Mouse (Mus musculus): Measurements from ENCODE around the gene Gja1.
"Not testable (repeated sequence)": the region's sequence is repeated elsewhere in the genome, so short reads cannot be mapped to it uniquely, and the experiment has no call there.

Gja1 gene

DNA sequence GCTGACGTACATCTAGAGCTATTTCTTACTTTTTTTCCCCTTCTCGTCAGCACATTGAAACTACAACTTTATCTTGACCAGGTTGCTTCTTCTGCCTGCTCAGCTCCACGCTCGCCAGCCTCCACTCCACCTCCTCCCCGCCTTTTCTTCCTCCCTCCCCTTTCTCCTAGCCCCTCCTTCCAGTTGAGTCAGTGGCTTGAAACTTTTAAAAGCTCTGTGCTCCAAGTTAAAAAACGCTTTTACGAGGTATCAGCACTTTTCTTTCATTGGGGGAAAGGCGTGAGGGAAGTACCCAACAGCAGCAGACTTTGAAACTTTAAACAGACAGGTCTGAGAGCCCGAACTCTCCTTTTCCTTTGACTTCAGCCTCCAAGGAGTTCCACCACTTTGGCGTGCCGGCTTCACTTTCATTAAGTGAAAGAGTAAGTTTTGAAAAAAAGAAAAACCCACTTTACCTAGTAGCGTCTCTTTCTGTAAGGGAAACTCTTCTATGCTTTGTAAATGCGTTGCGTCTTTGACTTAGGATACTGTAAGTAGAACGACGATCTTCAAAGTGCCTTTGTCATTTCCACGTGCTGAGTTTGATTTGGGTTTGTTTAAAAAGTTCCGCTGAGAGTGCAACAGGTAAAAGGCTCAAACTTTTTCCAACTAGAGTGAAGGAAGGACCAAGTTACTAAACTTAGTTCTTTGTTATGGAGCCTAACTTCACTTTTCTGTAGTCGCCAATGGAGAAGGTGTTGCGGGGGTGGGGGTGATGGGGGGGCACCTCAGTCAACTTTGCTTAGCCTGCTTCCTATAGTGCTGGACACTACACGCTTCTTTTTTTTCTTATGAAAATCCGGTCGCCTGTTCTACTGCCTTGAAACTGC, at the start of gene Gja1:
TSS of gene Gja1 (plus strand) at position 234 of the 869 bp plus-strand sequence.
- DNase-seq: peak; percentile 5 to 8

DNA sequence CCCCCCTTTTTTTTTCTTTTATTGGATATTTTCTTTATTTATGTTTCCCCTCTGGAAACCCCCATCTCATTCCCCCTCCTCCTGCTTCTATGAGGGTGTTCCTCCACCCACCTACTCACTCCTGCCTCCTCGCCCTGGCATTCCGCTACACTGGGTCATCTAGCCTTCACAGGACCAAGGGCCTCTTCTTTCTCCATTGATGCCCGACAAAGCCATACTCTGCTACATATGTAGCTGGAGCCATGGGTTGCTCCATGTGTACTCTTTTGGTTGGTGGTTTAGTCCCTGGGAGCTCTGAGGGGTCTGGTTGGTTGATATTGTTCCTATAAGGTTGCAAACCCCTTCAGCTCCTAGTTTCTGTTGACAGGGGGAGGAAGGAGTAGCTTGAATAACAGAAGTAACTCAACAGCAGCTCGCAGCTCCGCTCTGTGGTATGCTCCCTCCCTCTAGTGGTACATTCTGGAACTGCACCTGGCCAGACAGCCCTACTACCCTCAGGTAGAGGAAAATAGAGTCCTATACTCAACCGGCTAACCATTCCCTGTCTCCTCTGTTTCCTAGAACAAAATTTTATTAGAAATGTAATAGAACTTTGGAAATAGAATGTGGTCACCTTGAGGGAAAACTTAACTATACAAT, 38.2 kb upstream of the Gja1 start:
- peak; percentile 74 to 90 for DNase-seq

DNA sequence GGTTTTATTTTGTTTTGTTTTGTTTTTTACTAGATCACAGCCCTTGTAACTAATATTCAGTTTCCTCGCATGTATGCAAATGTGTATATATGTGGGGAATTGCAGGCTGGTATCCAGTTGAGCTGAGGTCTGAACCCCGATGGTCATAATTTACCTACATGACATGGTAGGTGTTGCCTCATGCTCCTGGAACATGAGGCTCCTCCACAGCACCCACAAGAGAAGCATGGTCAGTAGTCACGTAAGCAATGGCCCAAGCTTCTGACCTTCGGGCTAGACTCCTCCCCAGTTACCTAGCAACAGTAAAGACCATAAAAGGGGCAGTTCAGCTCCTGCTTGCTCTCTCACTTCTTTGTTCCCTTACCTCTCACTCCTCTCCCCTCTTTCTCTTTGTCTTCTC, 16.7 kb upstream of the Gja1 start:
- no peak for DNase-seq

GRCm38 (mm10) chr10:56369073-56369472, 8.1 kb upstream of the Gja1 start:
- peak; percentile 72 to 86 for DNase-seq

DNA sequence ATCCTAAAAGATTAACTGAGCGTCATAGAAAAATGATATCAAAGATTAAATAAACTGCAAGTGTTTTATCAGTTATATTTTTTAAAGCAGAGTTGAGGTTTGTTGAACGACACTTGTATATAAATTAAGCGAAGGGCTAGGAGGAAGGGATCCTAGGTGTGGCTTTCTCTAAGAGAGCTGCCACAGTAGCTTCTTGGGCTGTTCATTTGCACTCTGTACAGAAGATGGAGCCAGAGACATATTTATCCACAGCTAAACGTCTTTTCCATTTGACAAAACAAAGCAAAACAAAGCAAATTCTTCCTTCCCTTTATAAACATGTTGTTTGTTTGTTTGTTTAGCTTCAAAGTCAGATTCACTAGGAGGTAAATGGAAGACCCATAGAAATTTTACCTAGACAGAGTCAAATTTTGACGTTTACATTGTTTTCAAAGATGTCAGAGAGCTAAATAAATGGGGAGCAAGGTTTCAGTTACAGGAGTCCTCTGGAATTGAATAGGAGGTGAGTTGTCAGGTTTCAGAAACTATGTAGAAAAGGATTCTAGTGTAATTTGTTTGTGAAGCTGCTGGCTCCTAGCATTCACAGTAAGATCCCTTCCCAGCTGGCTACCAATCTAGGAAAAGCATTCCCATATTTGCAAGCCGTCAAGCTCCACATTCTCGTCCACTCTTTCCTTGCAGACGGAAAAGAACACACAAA, 4.0 kb upstream of the Gja1 start:
- DNase-seq: peak in 1 of 2 experiments; percentile 14

DNA sequence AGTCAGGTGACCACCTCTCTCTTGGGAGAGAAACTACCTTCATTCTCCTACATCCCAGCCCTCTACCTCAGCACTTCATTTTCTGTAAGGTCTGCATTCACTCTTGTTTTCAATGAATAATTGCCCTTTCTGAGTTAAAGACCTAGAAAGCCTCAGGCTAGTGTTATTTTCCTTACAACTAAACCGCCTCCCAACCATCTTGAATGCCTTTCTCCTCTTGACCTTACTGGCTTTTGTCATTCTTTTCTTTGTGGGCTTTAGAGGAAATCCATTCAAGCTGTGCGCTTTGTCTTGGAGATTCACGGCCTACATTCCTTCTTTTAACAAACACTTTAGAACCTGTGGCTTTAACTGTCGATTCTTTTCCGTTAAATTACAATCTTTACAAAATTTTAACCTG, 3.0 kb upstream of the Gja1 start:
- no peak for DNase-seq

GRCm38 (mm10) chr10:56375906-56376468, 1.1 kb upstream of the Gja1 start:
- DNase-seq: no peak

GRCm38 (mm10) chr10:56377966-56378647, 977 bp downstream of the Gja1 start:
- DNase-seq: peak; percentile 5 to 8

DNA sequence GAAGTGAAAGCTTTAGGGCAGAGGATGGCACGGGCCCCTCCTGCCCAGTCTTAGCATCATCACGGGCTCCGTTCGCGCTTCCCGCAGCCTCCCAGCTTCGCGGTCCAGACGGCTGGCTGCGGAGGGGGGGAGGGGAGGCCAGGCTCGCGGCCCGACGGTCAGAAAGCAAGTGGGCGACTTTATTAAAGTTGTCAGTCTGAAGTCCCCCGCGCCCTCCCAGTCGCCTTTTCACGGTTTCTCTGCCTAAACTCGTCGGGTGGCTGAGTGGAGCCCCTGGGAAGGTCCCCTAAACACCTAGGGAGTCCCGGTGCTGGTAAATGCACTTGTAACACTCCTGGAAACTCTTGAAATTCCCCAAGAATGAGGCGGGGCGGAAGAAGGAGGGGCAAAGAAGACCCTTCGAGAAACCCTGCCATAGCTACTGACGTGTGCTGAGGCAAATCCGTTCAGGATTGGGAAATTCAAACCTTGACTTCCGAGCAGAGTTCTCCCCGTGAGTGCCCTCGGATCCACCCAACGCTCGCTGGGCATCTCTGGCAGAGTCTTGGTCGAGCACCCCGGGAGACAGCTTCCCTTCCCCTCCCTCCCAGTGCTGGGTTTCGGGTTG, 1.6 kb downstream of the Gja1 start:
- peak; percentile 29 to 58 for DNase-seq

DNA sequence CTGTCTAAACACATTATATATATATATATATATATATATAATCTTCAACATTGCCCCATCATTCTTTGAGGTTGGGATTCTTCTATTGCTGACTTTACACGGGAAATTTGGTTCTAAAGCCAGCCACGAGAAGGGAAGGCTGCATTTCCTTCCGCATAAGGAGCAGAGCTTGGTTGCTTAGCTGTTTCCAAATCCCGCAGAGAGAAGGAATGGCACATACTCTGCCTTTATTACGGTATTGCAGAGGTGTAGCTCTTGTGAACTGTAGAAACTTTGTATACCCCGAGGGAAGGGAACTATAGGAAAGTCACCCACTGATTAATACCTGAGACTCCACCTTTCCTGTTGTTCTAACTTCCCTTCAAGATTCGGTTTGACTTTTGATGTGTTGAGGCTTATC, 2.6 kb downstream of the Gja1 start:
- no peak for DNase-seq

DNA sequence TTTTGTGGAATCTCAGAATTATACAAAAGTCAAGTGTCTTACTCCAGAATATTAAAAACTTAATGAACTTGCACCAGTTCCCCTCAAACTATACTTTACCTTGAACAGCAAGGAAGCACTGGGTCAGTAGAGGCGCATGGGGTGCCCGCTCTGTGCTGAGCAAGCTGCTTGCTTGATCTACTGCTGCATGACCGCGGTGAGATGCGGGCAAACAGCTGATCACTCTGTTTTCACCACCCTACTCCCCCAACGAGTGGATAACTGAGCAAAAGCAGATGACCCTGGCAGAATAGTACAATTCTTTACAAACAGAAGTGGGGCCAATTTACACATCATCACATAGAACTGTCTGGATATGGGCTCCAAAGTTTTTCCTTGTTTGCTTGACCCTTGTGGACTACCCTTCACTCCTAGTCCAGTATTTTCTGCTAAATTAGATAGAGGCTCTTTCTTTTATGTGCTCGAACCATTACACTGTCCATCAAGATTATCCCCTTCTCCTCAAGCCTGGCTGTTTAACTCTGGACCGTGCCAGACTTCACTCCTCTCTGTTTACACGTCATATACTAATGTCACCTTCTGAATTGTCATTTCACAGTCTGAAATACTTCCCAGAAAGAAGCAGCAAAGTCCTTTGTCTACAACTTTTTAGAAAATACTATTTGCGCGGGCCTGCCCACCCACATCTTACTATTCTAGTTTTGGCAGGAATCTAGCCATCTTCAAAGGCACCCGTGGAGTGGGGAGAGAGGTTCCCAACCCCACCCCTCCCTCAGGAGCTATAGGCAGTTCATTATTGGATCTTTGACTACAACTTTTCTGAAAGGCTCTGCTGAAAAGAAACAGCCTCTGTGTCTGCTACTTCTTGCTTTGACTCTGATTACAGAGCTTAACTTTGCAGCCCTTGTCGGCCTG, 8.3 kb downstream of the Gja1 start:
- no peak for DNase-seq

- DNase-seq: no peak
Measured at GRCm38 (mm10) chr10:56393095-56393784, 16.1 kb downstream of the Gja1 start.

DNA sequence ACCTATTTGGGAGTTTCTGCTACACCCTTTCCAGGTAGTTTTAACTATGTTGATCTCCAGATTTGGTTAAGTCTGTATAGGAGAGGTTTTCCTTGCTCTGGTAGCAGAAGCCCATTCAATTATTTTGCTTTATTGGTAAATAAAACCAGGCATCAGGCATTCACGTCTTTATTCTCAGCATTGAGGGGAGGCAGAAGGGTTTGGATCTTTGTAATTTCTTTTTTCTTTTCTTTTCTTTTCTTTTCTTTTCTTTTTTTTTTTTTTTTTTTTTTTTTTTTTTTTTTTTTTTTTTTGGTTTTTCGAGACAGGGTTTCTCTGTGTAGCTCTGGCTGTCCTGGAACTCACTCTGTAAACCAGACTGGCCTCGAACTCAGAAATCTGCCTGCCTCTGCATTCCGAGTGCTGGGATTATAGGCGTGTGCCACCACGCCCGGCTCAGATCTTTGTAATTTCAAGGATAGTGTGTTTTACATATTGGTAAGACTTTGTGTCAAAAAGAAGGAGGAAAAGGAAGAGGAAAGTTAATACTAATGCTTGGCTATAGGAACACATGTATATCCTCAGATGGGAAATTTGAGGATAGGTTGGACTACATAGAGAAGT, 16.8 kb downstream of the Gja1 start:
- DNase-seq: not testable (repeated sequence)

- no peak for DNase-seq
Measured at GRCm38 (mm10) chr10:56397875-56398274, 20.7 kb downstream of the Gja1 start.

- DNase-seq: no peak
Measured at GRCm38 (mm10) chr10:56398310-56398709, 21.2 kb downstream of the Gja1 start.

DNA sequence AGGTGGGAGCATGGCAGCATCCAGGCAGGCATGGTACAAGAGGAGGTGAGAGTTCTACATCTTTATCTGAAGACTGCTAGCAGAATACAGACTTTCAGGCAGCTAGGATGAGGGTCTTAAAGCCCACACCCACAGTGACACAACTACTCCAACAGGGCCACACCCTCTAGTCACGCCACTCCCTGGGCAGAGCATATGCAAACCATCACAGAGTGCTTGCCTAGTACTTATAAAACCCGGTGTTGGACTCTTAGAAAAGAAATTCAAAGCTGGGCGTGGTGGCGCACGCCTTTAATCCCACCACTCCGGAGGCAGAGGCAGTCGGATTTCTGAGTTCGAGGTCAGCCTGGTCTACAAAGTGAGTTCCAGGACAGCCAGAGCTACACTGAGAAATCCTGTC, 24.3 kb downstream of the Gja1 start:
- DNase-seq: not testable (repeated sequence)

DNA sequence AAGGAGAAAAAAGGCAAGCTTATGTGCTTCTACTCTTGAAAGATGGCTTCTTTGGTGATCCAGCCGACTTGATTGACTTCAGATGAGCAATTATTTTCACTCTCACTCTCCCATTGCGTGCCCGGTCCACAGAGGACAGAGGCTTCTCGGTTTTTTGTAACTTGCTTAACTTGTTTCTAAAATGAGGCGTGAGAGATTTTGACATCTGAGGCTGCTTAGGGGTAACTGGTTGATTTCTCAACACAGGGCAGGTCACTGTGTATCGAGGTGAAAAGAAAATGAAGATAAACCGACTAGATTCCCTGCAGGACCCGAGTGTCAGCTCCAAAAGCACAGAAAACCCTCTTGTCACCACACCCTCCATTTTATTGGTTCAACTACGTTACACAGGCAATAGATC, 28.8 kb downstream of the Gja1 start:
- DNase-seq: no peak

GRCm38 (mm10) chr10:56406386-56407130, 29.4 kb downstream of the Gja1 start:
- DNase-seq: no peak

- no peak for DNase-seq
Measured at GRCm38 (mm10) chr10:56415894-56416570, 38.9 kb downstream of the Gja1 start.

All from cerebellum, postnatal 25 days (tissue).